Mouse (Mus musculus) olfactory bulb, adult 2 months (tissue): ENCODE measurements around the gene Ttc13.

Experiments
- CTCF ChIP-seq: fragments of 200-500 bp; IDR thresholded peaks from 2 replicates; pipeline ENCODE4 v1.5.1; 2012; ENCODE audit warnings: low read depth, mild to moderate bottlenecking, low read length, moderate library complexity; ENCODE audit not compliant: insufficient read depth
- POLR2A ChIP-seq: fragments of 200-500 bp; IDR thresholded peaks from 2 replicates; pipeline ENCODE4 v1.6.1; 2012; ENCODE audit warnings: mild to moderate bottlenecking, low read depth, low read length, moderate library complexity; ENCODE audit not compliant: insufficient read depth

DNA sequence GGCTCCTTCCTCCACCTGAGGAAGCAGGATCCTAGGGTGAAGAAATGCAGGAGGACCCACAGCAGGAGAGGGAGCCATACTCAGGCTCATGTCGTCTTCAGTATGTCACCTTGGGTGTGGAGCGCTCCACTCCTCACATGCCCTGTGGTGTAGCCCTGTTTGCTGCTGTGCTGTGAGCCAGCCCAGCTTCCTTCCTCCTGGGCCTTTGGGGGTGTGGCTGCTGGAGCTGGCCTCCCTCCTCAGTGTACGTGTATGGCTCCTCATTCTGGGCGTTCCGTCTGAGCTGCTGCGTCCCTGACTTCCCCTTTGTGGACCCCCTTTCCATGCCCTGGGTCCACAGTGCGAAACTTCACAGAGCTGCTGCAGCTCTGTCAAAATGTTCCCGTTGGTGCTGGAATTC lies 11.0 kb upstream of the Ttc13 start:
- TF ChIP-seq POLR2A (no peak), CTCF (no peak)
